Mouse (Mus musculus) lung, postnatal 0 days (tissue): Measurements from ENCODE around the gene Prss50.

Experiments
- CTCF ChIP-seq: IDR thresholded peaks from 2 replicates; pipeline ENCODE4 v1.5.1; 2016; ENCODE audit warnings: antibody characterized with exemption, mild to moderate bottlenecking
- EP300 ChIP-seq: IDR thresholded peaks from 2 replicates; pipeline ENCODE4 v1.6.1; 2016; ENCODE audit warnings: antibody characterized with exemption, mild to moderate bottlenecking, control low read depth

DNA sequence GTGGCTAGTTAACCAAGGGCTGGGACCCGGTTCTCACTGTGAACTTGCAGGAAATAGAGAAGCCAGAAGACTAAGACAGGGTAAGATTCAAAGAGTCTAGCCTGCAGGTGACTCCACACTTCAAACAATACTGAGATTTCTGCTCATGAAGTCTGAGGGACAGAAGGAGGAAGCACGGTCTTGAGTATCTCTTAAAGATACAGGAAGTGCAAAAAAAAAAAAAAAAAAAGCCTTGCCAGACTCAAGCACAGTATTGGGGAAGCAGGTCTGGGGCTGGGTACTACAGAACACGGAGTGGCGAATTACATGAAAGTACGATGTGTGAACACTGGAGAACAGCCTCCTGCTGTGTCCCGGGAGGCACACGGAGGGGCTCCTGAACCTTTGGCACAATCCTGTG, 31.9 kb upstream of the Prss50 start:
- TF ChIP-seq CTCF, result no peak
- no peak for TF ChIP-seq EP300
